Mouse (Mus musculus) heart, embryonic 13.5 days (tissue): Measurements from ENCODE around the gene Gm5134. TPM values are rescaled to one million over a fixed set of nuclear protein-coding genes. Genes with fewer than 3 reads are reported as not detected.

ENCODE experiments used
- ATAC-seq: fragments of 200-750 bp; cut with Nextera tagmentation; 2 replicates; pipeline ENCODE4 v1.8.0; 2017; ENCODE audit warnings: moderate TSS enrichment; ENCODE audit not compliant: insufficient number of reproducible peaks, low FRiP score, low TSS enrichment; ENCODE audit errors: extremely low read depth
- H3K27ac ChIP-seq: fragments of 300-500 bp; sonication (generic); replicated peaks from 2 replicates; pipeline ENCODE4 v1.5.1; 2015; ENCODE audit warnings: moderate library complexity, mild to moderate bottlenecking, inconsistent platforms
- H3K27me3 ChIP-seq: fragments of 300-500 bp; sonication (generic); replicated peaks from 2 replicates; pipeline ENCODE4 v1.6.1; 2015; ENCODE audit warnings: mild to moderate bottlenecking, inconsistent platforms
- H3K36me3 ChIP-seq: fragments of 300-500 bp; sonication (generic); 2 replicates; pipeline ENCODE4 v1.6.1; 2015; ENCODE audit warnings: mild to moderate bottlenecking, inconsistent platforms
- H3K4me1 ChIP-seq: fragments of 300-500 bp; sonication (generic); 2 replicates; pipeline ENCODE4 v1.6.1; 2015; ENCODE audit warnings: inconsistent platforms
- H3K4me2 ChIP-seq: fragments of 300-500 bp; sonication (generic); 2 replicates; pipeline ENCODE4 v1.6.1; 2015; ENCODE audit warnings: inconsistent platforms, mild to moderate bottlenecking, moderate library complexity
- H3K4me3 ChIP-seq: fragments of 300-500 bp; sonication (generic); 2 replicates; pipeline ENCODE4 v1.5.1; 2015; ENCODE audit warnings: moderate library complexity, mild to moderate bottlenecking, inconsistent platforms
- H3K9ac ChIP-seq: fragments of 300-500 bp; sonication (generic); 2 replicates; pipeline ENCODE4 v1.6.1; 2015; ENCODE audit warnings: inconsistent platforms, mild to moderate bottlenecking, moderate library complexity
- H3K9me3 ChIP-seq: fragments of 300-500 bp; sonication (generic); 2 replicates; pipeline ENCODE4 v1.6.1; 2016; ENCODE audit warnings: inconsistent platforms
- WGBS: fragments of 180-500 bp; shearing (Covaris S2); methylation state at CpG from one replicate; pipeline ENCODE4 v1.1.7; 2015; ENCODE audit warnings: mixed read lengths; 5-methylcytosine and 5-hydroxymethylcytosine counted together
- microRNA-seq: library from miRNA; unstranded; fragments of <30 nt; microRNA quantifications from one replicate; pipeline ENCODE4, GENCODE M21; 2016
- polyA plus RNA-seq: library from polyadenylated mRNA; unstranded; fragments of >200 nt; fragmentation: Nextera tagmentation; extraction: Ambion mirVana; gene quantifications from 2 replicates; pipeline ENCODE4 v1.2.1, GENCODE M21; 2015

Gene Gm5134
- polyA plus RNA-seq, 1 experiment from 2014 or later: not detected

DNA sequence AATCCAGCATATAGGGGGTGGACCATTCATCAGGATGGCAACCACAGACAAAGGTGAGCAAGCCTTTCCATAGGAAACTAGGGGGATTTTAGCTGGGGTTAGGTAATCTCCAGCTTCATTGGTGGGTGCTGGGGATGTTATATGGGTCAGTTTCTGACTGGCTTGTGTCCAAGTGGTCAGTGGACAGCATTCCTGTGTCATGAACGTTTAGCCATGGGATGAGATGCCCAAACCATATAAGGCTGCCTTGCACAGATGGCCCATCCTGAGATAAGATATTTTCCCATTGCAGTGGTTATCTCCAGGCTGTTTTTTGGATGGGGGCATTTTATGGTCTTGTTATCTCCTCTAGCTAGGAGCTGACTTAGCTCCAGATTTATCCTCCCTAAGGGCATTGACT, 92.4 kb downstream of the Gm5134 start:
- no peak overlapping the region for H3K27ac ChIP-seq
- H3K27me3 ChIP-seq: no peaks in the 10 kb centered on the region
- 0% methylated on average over 1 of the region's 1 CpGs for WGBS
- H3K4me3 ChIP-seq: no peak overlapping the region
- H3K4me2 ChIP-seq: no peak overlapping the region
- ATAC-seq: no peak
- peaks cover 17% of the 10 kb centered on the region for H3K36me3 ChIP-seq
- no peak overlapping the region for H3K9ac ChIP-seq
- H3K4me1 ChIP-seq: peaks cover 10% of the 10 kb centered on the region
- H3K9me3 ChIP-seq: no peaks in the 10 kb centered on the region

DNA sequence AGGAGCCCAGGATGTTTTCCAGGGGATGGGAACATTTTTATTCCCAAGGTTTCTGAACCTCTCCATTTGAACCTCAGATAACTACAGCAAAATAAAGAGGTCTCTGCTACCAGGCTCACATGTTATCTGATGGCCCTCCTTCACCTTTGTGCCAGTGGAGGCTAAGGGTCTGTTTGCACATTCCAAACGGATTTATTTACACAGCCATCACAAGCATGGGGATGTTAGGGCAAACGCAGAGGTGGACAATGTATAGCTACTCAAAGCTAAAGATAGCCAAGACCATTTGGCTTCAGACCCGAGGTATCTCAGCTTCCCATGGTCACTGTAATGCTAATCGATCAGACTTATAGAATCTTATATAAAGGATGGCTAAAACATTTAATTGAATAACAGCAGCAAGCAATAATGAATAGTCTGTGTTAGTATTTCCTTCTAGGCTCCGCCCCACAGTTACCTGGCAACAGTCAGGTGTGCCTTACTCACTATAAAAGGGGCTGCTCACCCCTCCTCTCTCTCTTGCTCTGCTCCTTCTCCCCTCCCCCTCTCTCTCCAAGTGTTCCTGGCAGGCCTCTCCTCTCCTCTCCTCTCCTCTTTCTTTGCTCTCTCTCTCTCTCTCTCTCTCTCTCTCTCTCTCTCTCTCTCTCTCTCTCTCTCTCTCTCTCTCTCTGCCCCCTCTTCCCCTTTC, 93.0 kb downstream of the Gm5134 start:
- Histone ChIP-seq H3K27ac (no peak overlapping the region), H3K9ac (no peak overlapping the region), H3K4me2 (no peak overlapping the region), H3K27me3 (no peaks in the 10 kb centered on the region), H3K4me3 (no peak overlapping the region), H3K9me3 (0 out of 2 replicates have a peak, but pooled peaks cover under 1% of the 10 kb centered on the region), H3K4me1 (peaks cover 10% of the 10 kb centered on the region), H3K36me3 (peaks cover 17% of the 10 kb centered on the region)
- no peak for ATAC-seq
- WGBS: 29% methylated on average over 5 of the region's 5 CpGs

DNA sequence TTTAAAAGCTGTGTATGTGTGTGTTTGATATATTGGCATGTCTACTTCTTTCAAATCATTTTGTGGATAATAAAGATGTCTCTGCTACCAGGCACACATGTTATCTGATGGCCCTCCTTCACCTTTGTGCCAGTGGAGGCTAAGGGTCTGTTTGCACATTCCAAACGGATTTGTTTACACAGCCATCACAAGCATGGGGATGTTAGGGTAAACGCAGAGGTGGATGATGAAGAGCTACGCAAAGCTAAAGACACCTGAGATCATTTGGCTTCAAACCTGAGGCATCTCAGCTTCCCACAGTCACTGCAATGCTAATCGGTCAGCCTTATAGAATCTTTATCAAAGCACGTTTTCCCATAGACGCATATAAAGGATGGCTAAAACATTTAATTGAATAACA, 94.7 kb downstream of the Gm5134 start:
- Histone ChIP-seq H3K4me1 (peaks cover 10% of the 10 kb centered on the region), H3K27me3 (no peaks in the 10 kb centered on the region), H3K27ac (no peak overlapping the region), H3K4me2 (no peak overlapping the region), H3K9ac (no peak overlapping the region), H3K4me3 (no peak overlapping the region), H3K36me3 (0 out of 2 replicates have a peak, but pooled peaks cover 6% of the 10 kb centered on the region), H3K9me3 (0 out of 2 replicates have a peak, but pooled peaks cover 3% of the 10 kb centered on the region)
- 46% methylated on average over 6 of the region's 6 CpGs for WGBS
- ATAC-seq: no peak

DNA sequence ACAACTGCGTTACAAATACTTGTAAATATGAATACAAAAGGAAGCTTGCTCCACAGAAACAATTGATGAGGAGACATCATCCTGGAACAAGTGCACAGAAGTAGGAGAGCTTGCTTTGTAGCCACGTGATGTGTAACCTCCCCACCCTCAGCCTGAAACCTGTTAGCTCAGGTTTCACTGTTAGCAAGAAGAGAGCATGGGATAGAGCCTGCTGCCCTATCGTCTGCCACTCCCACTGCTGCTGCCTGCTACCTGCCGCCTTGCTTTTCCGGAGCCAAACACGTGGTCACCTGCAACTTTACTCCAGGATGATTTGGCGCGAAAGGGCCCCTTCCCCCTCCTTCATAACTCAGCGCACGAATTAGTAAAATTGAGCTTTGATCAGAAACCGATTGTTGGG, 97.5 kb downstream of the Gm5134 start:
- H3K36me3 ChIP-seq: no peaks in the 10 kb centered on the region
- H3K27ac ChIP-seq: no peak overlapping the region
- H3K27me3 ChIP-seq: no peaks in the 10 kb centered on the region
- 0 out of 2 replicates have a peak, but pooled peaks cover 3% of the 10 kb centered on the region for H3K9me3 ChIP-seq
- no peak overlapping the region for H3K9ac ChIP-seq
- H3K4me3 ChIP-seq: no peak overlapping the region
- ATAC-seq: no peak
- 76% methylated on average over 11 of the region's 11 CpGs for WGBS
- peaks cover 7% of the 10 kb centered on the region for H3K4me1 ChIP-seq
- no peak overlapping the region for H3K4me2 ChIP-seq

Small RNA genes lying within 50 kb of the gene (microRNA-seq; reads per million reads assigned to microRNA genes)
- gene Mir6409: not detected

Other genes with a start within 250 kb of the Gm5134 start
- 21.5 and 24.3 TPM in 2 replicates for gene Cabin1, start 190.2 kb upstream of the Gm5134 start, polyA plus RNA-seq
- 30.8 and 38.9 TPM in 2 replicates for gene Ddt, start 181.1 kb upstream of the Gm5134 start, polyA plus RNA-seq
- not detected in 2 replicates for gene Gm20441, start 173.6 kb upstream of the Gm5134 start, polyA plus RNA-seq
- gene Gstt3, start 173.1 kb upstream of the Gm5134 start, polyA plus RNA-seq: 3.2 and 4.1 TPM in 2 replicates
- 5.3 and 7.1 TPM in 2 replicates for gene Gstt1, start 155.9 kb upstream of the Gm5134 start, polyA plus RNA-seq
- not detected in 2 replicates for gene Gstt4, start 132.0 kb upstream of the Gm5134 start, polyA plus RNA-seq
- gene Gstt2, start 117.1 kb upstream of the Gm5134 start, polyA plus RNA-seq: 9.5 and 13.0 TPM in 2 replicates
- 2,411 and 2,681 TPM in 2 replicates for gene Mif, start 94.3 kb upstream of the Gm5134 start, polyA plus RNA-seq
- gene Derl3, start 61.1 kb upstream of the Gm5134 start, polyA plus RNA-seq: 2.4 TPM in 2 replicates
- 118 and 125 TPM in 2 replicates for gene Smarcb1, start 32.9 kb upstream of the Gm5134 start, polyA plus RNA-seq
- gene Chchd10, start 21.4 kb upstream of the Gm5134 start, polyA plus RNA-seq: 463 and 524 TPM in 2 replicates
- 28.6 and 30.7 TPM in 2 replicates for gene Mmp11, start 18.0 kb upstream of the Gm5134 start, polyA plus RNA-seq
- gene Gm867, start 13.8 kb upstream of the Gm5134 start, polyA plus RNA-seq: 0.99 and 1.8 TPM in 2 replicates
- gene Vpreb3, start 11.5 kb upstream of the Gm5134 start, polyA plus RNA-seq: 0.25 and 0.41 TPM in 2 replicates
- 12.2 and 12.5 TPM in 2 replicates for gene Zfp280b, start 78.1 kb downstream of the Gm5134 start, polyA plus RNA-seq
- gene Slc5a4b, start 156.4 kb downstream of the Gm5134 start, polyA plus RNA-seq: not detected in 2 replicates
- gene Slc5a4a, start 192.9 kb downstream of the Gm5134 start, polyA plus RNA-seq: not detected in 2 replicates